Mouse (Mus musculus) MEL (cell line): ENCODE measurements around the gene Bcas3. TPM values are rescaled to one million over a fixed set of nuclear protein-coding genes. Genes with fewer than 3 reads are reported as not detected.

Source experiments
- DNase-seq: peaks from one replicate; pipeline ENCODE4 v3.0.0; 2011; ENCODE audit warnings: low read depth, low spot score
- H3K27ac ChIP-seq: 2 replicates; pipeline ENCODE4 v1.5.1; 2012; ENCODE audit warnings: low read depth, mild to moderate bottlenecking, control low read depth, low read length, moderate library complexity; ENCODE audit not compliant: control insufficient read depth
- H3K27me3 ChIP-seq, 2 experiments: fragments of 150-350 bp in 1 of 2; sonication (generic) in 1 of 2; 2 replicates each; pipeline ENCODE4 v1.6.1; 2012; ENCODE audit warnings: low read length in 2 of 2, mild to moderate bottlenecking in 2 of 2, improper control_type of control experiment in 1 of 2, moderate library complexity in 1 of 2; ENCODE audit not compliant: insufficient read depth in 2 of 2, control insufficient read depth in 1 of 2
- H3K36me3 ChIP-seq, 2 experiments: 2 replicates each; pipeline ENCODE4 v1.6.1; 2012 to 2014; ENCODE audit warnings: low read length in 2 of 2, improper control_type of control experiment in 1 of 2, inconsistent platforms in 1 of 2, mild to moderate bottlenecking in 1 of 2; ENCODE audit not compliant: insufficient read depth in 2 of 2, control insufficient read depth in 1 of 2
- H3K4me1 ChIP-seq, 2 experiments: fragments of 150-350 bp in 1 of 2; sonication (generic) in 1 of 2; 2 replicates each; pipeline ENCODE4 v1.6.1; 2012; ENCODE audit warnings: low read length in 2 of 2, improper control_type of control experiment in 1 of 2, mild to moderate bottlenecking in 1 of 2; ENCODE audit not compliant: insufficient read depth in 2 of 2, control insufficient read depth in 1 of 2
- H3K4me3 ChIP-seq, 2 experiments: fragments of 150-350 bp in 1 of 2; sonication (generic) in 1 of 2; 2 replicates each; pipeline ENCODE4 v1.5.1; 2012; ENCODE audit warnings: low read depth in 2 of 2, low read length in 2 of 2, mild to moderate bottlenecking in 2 of 2, moderate library complexity in 2 of 2, control low read depth in 1 of 2, improper control_type of control experiment in 1 of 2; ENCODE audit not compliant: control insufficient read depth in 1 of 2, insufficient read depth in 1 of 2
- H3K79me2 ChIP-seq: 2 replicates; pipeline ENCODE4 v1.6.1; 2012; ENCODE audit warnings: mild to moderate bottlenecking, low read length, moderate library complexity; ENCODE audit not compliant: control insufficient read depth, poor library complexity, insufficient read depth
- H3K9ac ChIP-seq: 2 replicates; pipeline ENCODE4 v1.6.1; 2012; ENCODE audit warnings: low read depth, mild to moderate bottlenecking, control low read depth, low read length, moderate library complexity; ENCODE audit not compliant: control insufficient read depth, poor library complexity, severe bottlenecking
- H3K9me3 ChIP-seq: fragments of 150-350 bp; sonication (generic); replicated peaks from 2 replicates; pipeline ENCODE4 v1.6.1; 2012; ENCODE audit warnings: mild to moderate bottlenecking, low read length, improper control_type of control experiment, moderate library complexity; ENCODE audit not compliant: insufficient read depth
- BHLHE40 ChIP-seq: IDR thresholded peaks from 2 replicates; pipeline ENCODE4 v1.6.1; 2012; ENCODE audit warnings: low read depth, mild to moderate bottlenecking, inconsistent platforms, low read length, improper control_type of control experiment, borderline replicate concordance
- CHD1 ChIP-seq: IDR thresholded peaks from 2 replicates; pipeline ENCODE4 v1.6.1; 2012; ENCODE audit warnings: low read depth, mild to moderate bottlenecking, inconsistent platforms, low read length, improper control_type of control experiment
- CTCF ChIP-seq, 3 experiments: IDR thresholded peaks in 2 of 3; conservative IDR thresholded peaks in 1 of 3; 2 replicates each; pipeline ENCODE4 v1.5.1; 2011 to 2012; ENCODE audit warnings: low read length in 3 of 3, low read depth in 2 of 3, mild to moderate bottlenecking in 2 of 3, improper control_type of control experiment in 1 of 3, inconsistent platforms in 1 of 3, mixed read lengths in 1 of 3, moderate library complexity in 1 of 3; ENCODE audit not compliant: control insufficient read depth in 1 of 3, insufficient read depth in 1 of 3, poor library complexity in 1 of 3, severe bottlenecking in 1 of 3
- E2F4 ChIP-seq: IDR thresholded peaks from 2 replicates; pipeline ENCODE4 v1.6.1; 2011; ENCODE audit warnings: low read depth, low read length, improper control_type of control experiment, borderline replicate concordance
- ELF1 ChIP-seq: IDR thresholded peaks from 2 replicates; pipeline ENCODE4 v1.6.1; 2014; ENCODE audit warnings: low read depth, mild to moderate bottlenecking, inconsistent platforms, low read length, improper control_type of control experiment, moderate library complexity
- EP300 ChIP-seq, 2 experiments: IDR thresholded peaks; 2 replicates each; pipeline ENCODE4 v1.6.1; 2011; ENCODE audit warnings: improper control_type of control experiment in 2 of 2, low read length in 2 of 2, low read depth in 1 of 2, mild to moderate bottlenecking in 1 of 2
- HCFC1 ChIP-seq: IDR thresholded peaks from 2 replicates; pipeline ENCODE4 v1.6.1; 2012; ENCODE audit warnings: low read depth, mild to moderate bottlenecking, inconsistent platforms, low read length, improper control_type of control experiment, moderate library complexity
- JUND ChIP-seq: IDR thresholded peaks from 2 replicates; pipeline ENCODE4 v1.6.1; 2011; ENCODE audit warnings: low read depth, mild to moderate bottlenecking, improper control_type of control experiment, low read length
- KAT2A ChIP-seq: conservative IDR thresholded peaks from 2 replicates; pipeline ENCODE4 v1.6.1; 2012; ENCODE audit warnings: low read depth, low read length, improper control_type of control experiment, inconsistent platforms
- MAX ChIP-seq: IDR thresholded peaks from 2 replicates; pipeline ENCODE4 v1.6.1; 2011; ENCODE audit warnings: low read length, improper control_type of control experiment
- MXI1 ChIP-seq: IDR thresholded peaks from 2 replicates; pipeline ENCODE4 v1.6.1; 2011; ENCODE audit warnings: mild to moderate bottlenecking, low read depth, low read length, improper control_type of control experiment
- POLR2AphosphoS5 ChIP-seq: IDR thresholded peaks from 2 replicates; pipeline ENCODE4 v1.6.1; 2012; ENCODE audit warnings: low read depth, borderline replicate concordance, mild to moderate bottlenecking, inconsistent platforms, low read length, moderate library complexity, mixed read lengths
- RAD21 ChIP-seq: IDR thresholded peaks from 2 replicates; pipeline ENCODE4 v1.6.1; 2011; ENCODE audit warnings: mild to moderate bottlenecking, low read depth, low read length, improper control_type of control experiment
- SMC3 ChIP-seq: IDR thresholded peaks from 2 replicates; pipeline ENCODE4 v1.6.1; 2011; ENCODE audit warnings: low read depth, low read length, improper control_type of control experiment
- TAL1 ChIP-seq: IDR thresholded peaks from 2 replicates; pipeline ENCODE4 v1.6.1; 2012; ENCODE audit warnings: mild to moderate bottlenecking, inconsistent platforms, low read length, moderate library complexity, mixed read lengths
- TCF12 ChIP-seq: IDR thresholded peaks from 2 replicates; pipeline ENCODE4 v1.6.1; 2014; ENCODE audit warnings: low read depth, mild to moderate bottlenecking, inconsistent platforms, low read length, improper control_type of control experiment, moderate library complexity
- ZKSCAN1 ChIP-seq: IDR thresholded peaks from 2 replicates; pipeline ENCODE4 v1.6.1; 2012; ENCODE audit warnings: low read depth, mild to moderate bottlenecking, inconsistent platforms, low read length, improper control_type of control experiment, moderate library complexity
- ZNF384 ChIP-seq: IDR thresholded peaks from 2 replicates; pipeline ENCODE4 v1.6.1; 2012; ENCODE audit warnings: low read depth, mild to moderate bottlenecking, inconsistent platforms, low read length, improper control_type of control experiment
- polyA plus RNA-seq, 2 experiments: library from polyadenylated mRNA; stranded (reverse) in 1 of 2; unstranded in 1 of 2; fragments of >175 nt in 1 of 2; fragments of >200 nt in 1 of 2; gene quantifications; 2 replicates each; pipeline versions ENCODE4 v1.2.1 to v1.2.4; 2012; ENCODE audit warnings: low replicate concordance in 2 of 2, low read depth in 1 of 2; ENCODE audit not compliant: insufficient read length in 2 of 2, insufficient read depth in 1 of 2, missing spikeins in 1 of 2
- total RNA-seq: library from RNA; depleted of rRNA; stranded (reverse); fragments of 300-350 nt; gene quantifications from 2 replicates; pipeline ENCODE4 v1.2.3, GENCODE M21; 2012

The Bcas3 gene
- total and polyA plus RNA-seq, 3 experiments = 8.6 to 14.7 TPM; not detected in 1

DNA sequence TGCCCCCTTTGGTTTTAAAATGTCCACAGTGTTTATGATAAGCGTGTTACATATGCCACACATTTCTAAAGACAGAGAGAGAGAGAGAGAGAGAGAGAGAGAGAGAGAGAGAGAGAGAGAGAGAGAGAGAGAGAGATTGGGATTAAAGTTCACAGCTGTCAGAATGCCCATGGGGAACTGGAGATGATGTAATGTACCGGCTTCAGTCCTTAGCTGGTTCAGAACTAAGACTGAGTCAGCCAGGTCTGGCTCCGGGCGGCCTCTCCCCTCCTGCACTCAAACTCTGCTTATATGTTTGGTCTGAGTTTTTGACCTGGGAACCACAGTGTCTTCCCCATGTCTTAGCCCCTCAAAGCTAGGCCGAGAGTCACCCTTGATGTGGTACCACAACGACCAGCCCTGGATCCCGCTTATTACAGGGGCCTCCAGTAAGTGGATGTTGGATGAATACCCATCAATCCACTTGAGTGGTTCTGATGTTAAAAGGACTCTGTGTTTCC is 423.9 kb downstream of the Bcas3 start:
- Histone ChIP-seq H3K4me1 (no peaks in the 10 kb centered on the region), H3K27me3 (no peaks in the 10 kb centered on the region), H3K27ac (no peak overlapping the region), H3K9ac (no peak overlapping the region), H3K4me3 (no peak overlapping the region), H3K9me3 (no peaks in the 10 kb centered on the region), H3K36me3 (no peaks in the 10 kb centered on the region), H3K79me2 (no peaks in the 10 kb centered on the region)
- DNase-seq = no peak
- TF ChIP-seq ZNF384 (no peak), MAX (no peak), CTCF (IDR thresholded peaks at IDR 0.05 in 2 of 3, conservative IDR thresholded peaks at IDR 0.05 in 1 of 3; ENCODE audit: control insufficient read depth in 1 of 3, insufficient read depth in 1 of 3, low read depth in 2 of 3, low read length in 3 of 3, poor library complexity in 1 of 3, severe bottlenecking in 1 of 3) (no peak), MXI1 (no peak), HCFC1 (no peak), TAL1 (no peak), TCF12 (no peak), ZKSCAN1 (no peak), RAD21 (no peak), BHLHE40 (no peak), EP300 (IDR thresholded peaks at IDR 0.05; ENCODE audit: low read depth in 1 of 2, low read length in 2 of 2) (no peak), CHD1 (no peak), JUND (no peak), POLR2AphosphoS5 (no peak), E2F4 (no peak), KAT2A (no peak), SMC3 (no peak), ELF1 (no peak)

DNA sequence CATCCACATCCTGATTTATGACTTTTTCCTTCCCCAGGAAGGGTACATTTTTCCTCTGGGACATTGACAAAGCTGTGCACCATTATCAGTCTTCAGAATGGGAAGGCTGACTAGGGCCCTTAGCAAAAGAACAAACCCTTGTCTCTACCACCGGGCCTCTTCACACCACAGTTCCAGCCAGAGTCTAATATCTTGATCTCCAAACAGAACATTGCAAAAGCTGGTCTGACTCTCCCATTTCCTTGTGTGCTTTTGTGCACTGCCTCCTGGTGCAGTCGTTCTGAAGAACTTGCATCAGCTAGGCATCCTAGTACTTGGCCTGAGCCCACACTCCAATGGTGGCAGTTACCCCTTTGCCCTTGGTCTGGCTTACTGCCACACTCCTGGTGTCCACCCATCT is 425.0 kb downstream of the Bcas3 start:
- no peak for TF ChIP-seq KAT2A
- TF ChIP-seq, all 39 proteins: peak for 0
- H3K27ac ChIP-seq = no peak overlapping the region
- no peaks in the 10 kb centered on the region for H3K27me3 ChIP-seq
- H3K79me2 ChIP-seq = no peaks in the 10 kb centered on the region
- H3K9ac ChIP-seq = no peak overlapping the region
- no peak overlapping the region for H3K4me3 ChIP-seq
- no peak for DNase-seq
- H3K9me3 ChIP-seq = no peaks in the 10 kb centered on the region
- H3K36me3 ChIP-seq = no peaks in the 10 kb centered on the region
- H3K4me1 ChIP-seq = no peaks in the 10 kb centered on the region
